Mouse (Mus musculus) kidney, embryonic 14.5 days (tissue): Measurements from ENCODE around the gene Tspan11. TPM values are rescaled to one million over a fixed set of nuclear protein-coding genes. Genes with fewer than 3 reads are reported as not detected.
A peak's percentile ranks its signal among the peaks of the same experiment; 100 is the strongest.

Source experiments
- ATAC-seq: fragments of 200-750 bp; cut with Nextera tagmentation; 2 replicates; pipeline ENCODE4 v1.8.0; 2017; ENCODE audit warnings: moderate number of reproducible peaks, mild to moderate bottlenecking, moderate TSS enrichment, moderate library complexity; ENCODE audit not compliant: low FRiP score, low TSS enrichment
- H3K27ac ChIP-seq: fragments of 300-500 bp; sonication (generic); 2 replicates; pipeline ENCODE4 v1.5.1; 2014; ENCODE audit warnings: low read depth, mild to moderate bottlenecking, low read length, moderate library complexity, mixed read lengths
- H3K27me3 ChIP-seq: fragments of 300-500 bp; sonication (generic); 2 replicates; pipeline ENCODE4 v1.6.1; 2014; ENCODE audit warnings: mild to moderate bottlenecking, low read length; ENCODE audit not compliant: control insufficient read depth, insufficient read depth
- H3K36me3 ChIP-seq: fragments of 300-500 bp; sonication (generic); 2 replicates; pipeline ENCODE4 v1.6.1; 2014; ENCODE audit warnings: low read length, mixed read lengths; ENCODE audit not compliant: control insufficient read depth, insufficient read depth
- H3K4me1 ChIP-seq: fragments of 300-500 bp; sonication (generic); 2 replicates; pipeline ENCODE4 v1.6.1; 2014; ENCODE audit warnings: low read length, mixed read lengths; ENCODE audit not compliant: control insufficient read depth, insufficient read depth
- H3K4me2 ChIP-seq: fragments of 300-500 bp; sonication (generic); replicated peaks from 2 replicates; pipeline ENCODE4 v1.6.1; 2014; ENCODE audit warnings: low read depth, mild to moderate bottlenecking, low read length
- H3K4me3 ChIP-seq: fragments of 300-500 bp; sonication (generic); 2 replicates; pipeline ENCODE4 v1.5.1; 2014; ENCODE audit warnings: mild to moderate bottlenecking, low read length
- H3K9ac ChIP-seq: fragments of 300-500 bp; sonication (generic); 2 replicates; pipeline ENCODE4 v1.6.1; 2014; ENCODE audit warnings: low read depth, mild to moderate bottlenecking, low read length, moderate library complexity
- H3K9me3 ChIP-seq: fragments of 300-500 bp; sonication (generic); 2 replicates; pipeline ENCODE4 v1.6.1; 2016; ENCODE audit warnings: low read length; ENCODE audit not compliant: control insufficient read depth
- WGBS: fragments of 180-500 bp; shearing (Covaris S2); extraction: QIAGEN DNeasy Blood & Tissue Kit; methylation state at CpG from one replicate; pipeline ENCODE4 v1.1.7; 2014; 5-methylcytosine and 5-hydroxymethylcytosine counted together
- polyA plus RNA-seq: library from polyadenylated mRNA; unstranded; fragments of >200 nt; fragmentation: Nextera tagmentation; extraction: Ambion mirVana; gene quantifications from 2 replicates; pipeline ENCODE4 v1.2.1, GENCODE M21; 2014

The Tspan11 gene
- polyA plus RNA-seq, 1 experiment from 2014 or later, result 5.0 TPM

GRCm38 (mm10) chr6:127912938-127913337 lies 25.5 kb downstream of the Tspan11 start:
- Histone ChIP-seq H3K9ac (no peak overlapping the region), H3K4me2 (no peak overlapping the region), H3K36me3 (no peaks in the 10 kb centered on the region), H3K27me3 (no peaks in the 10 kb centered on the region), H3K4me3 (no peak overlapping the region), H3K4me1 (0 out of 2 replicates have a peak, but pooled peaks cover 3% of the 10 kb centered on the region), H3K9me3 (no peaks in the 10 kb centered on the region; the same call in 1 of the 2 replicates), H3K27ac (no peak overlapping the region)
- 99% methylated on average over 3 of the region's 3 CpGs for WGBS
- no peak for ATAC-seq

DNA sequence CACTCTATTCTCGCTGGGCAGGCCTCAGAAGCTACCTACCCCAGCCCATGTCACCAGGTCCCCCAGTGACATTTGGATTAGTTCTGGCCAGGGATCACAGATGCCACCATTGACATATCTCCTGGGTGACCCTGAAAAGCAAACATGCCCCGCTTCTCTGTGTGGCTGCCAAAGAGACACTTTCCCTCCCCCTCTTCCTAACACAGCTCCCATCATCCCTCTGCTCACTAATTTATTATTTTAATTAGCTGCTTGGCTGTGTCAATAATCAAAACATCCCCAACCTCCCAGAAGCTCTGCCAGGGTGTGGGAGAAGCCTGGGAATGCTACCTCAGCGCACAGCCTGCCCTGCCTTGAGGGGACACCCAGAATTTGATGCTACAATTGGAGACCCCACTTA lies 29.6 kb downstream of the Tspan11 start:
- ATAC-seq, result no peak
- WGBS, result 40% methylated on average over 3 of the region's 3 CpGs
- H3K9ac ChIP-seq, result no peak overlapping the region

DNA sequence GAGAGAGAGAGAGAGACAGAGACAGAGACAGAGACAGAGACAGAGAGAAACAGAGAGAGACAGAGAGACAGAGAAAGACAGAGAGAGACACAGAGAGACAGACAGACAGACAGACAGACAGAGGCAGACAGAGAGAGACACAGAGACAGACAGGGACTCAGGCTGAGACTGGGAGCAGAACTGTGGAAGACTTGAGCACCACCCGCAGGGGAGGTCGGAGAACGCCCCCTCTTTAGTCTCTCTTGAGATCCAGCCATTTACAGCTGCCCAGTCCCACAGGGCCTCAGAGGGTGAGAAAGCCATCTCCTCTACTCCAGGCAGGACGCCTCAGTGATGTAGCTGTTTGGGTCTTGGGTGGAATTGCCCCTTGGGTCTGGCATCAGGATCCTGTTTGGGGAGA lies 30.3 kb downstream of the Tspan11 start:
- WGBS, result 72% methylated on average over 4 of the region's 4 CpGs
- ATAC-seq, result no peak
- H3K4me1 ChIP-seq, result 0 out of 2 replicates have a peak, but pooled peaks cover 3% of the 10 kb centered on the region

More for the DNA sequence above, 29.6 kb downstream of the Tspan11 start:
- Histone ChIP-seq H3K27ac (no peak overlapping the region), H3K27me3 (no peaks in the 10 kb centered on the region), H3K36me3 (no peaks in the 10 kb centered on the region), H3K4me2 (no peak overlapping the region), H3K9me3 (no peaks in the 10 kb centered on the region; the same call in 1 of the 2 replicates), H3K4me3 (no peak overlapping the region), H3K4me1 (0 out of 2 replicates have a peak, but pooled peaks cover 3% of the 10 kb centered on the region)

GRCm38 (mm10) chr6:127919491-127919890 lies 32.1 kb downstream of the Tspan11 start:
- Histone ChIP-seq H3K27ac (no peak overlapping the region), H3K4me2 (no peak overlapping the region), H3K4me1 (0 out of 2 replicates have a peak, but pooled peaks cover 3% of the 10 kb centered on the region), H3K4me3 (no peak overlapping the region), H3K9ac (no peak overlapping the region), H3K27me3 (no peaks in the 10 kb centered on the region), H3K9me3 (no peaks in the 10 kb centered on the region; the same call in 1 of the 2 replicates), H3K36me3 (no peaks in the 10 kb centered on the region)
- WGBS, result 78% methylated on average over 6 of the region's 6 CpGs
- ATAC-seq, result no peak

More for the DNA sequence above, 30.3 kb downstream of the Tspan11 start:
- Histone ChIP-seq H3K9me3 (no peaks in the 10 kb centered on the region; the same call in 1 of the 2 replicates), H3K36me3 (no peaks in the 10 kb centered on the region), H3K4me2 (no peak overlapping the region), H3K27me3 (no peaks in the 10 kb centered on the region), H3K9ac (no peak overlapping the region), H3K27ac (no peak overlapping the region), H3K4me3 (no peak overlapping the region)

- WGBS, result 10% methylated on average over 8 of the region's 8 CpGs
- no peaks in the 10 kb centered on the region for H3K27me3 ChIP-seq
- no peaks in the 10 kb centered on the region for H3K36me3 ChIP-seq
- 0 out of 2 replicates have a peak, but pooled peaks have one; percentile 41 for ATAC-seq
- H3K9ac ChIP-seq, result no peak overlapping the region
- 0 out of 2 replicates have a peak, but pooled peaks cover 3% of the 10 kb centered on the region for H3K4me1 ChIP-seq
- no peak overlapping the region for H3K4me2 ChIP-seq
- no peak overlapping the region for H3K4me3 ChIP-seq
- H3K9me3 ChIP-seq, result no peaks in the 10 kb centered on the region; the same call in 1 of the 2 replicates
- no peak overlapping the region for H3K27ac ChIP-seq
Measured at GRCm38 (mm10) chr6:127920652-127921051, 33.3 kb downstream of the Tspan11 start.

GRCm38 (mm10) chr6:127921996-127922395 lies 34.6 kb downstream of the Tspan11 start:
- H3K36me3 ChIP-seq, result no peaks in the 10 kb centered on the region
- no peak overlapping the region for H3K4me2 ChIP-seq
- no peaks in the 10 kb centered on the region for H3K9me3 ChIP-seq
- H3K27me3 ChIP-seq, result no peaks in the 10 kb centered on the region
- ATAC-seq, result no peak
- H3K4me3 ChIP-seq, result no peak overlapping the region
- WGBS, result 64% methylated on average over 9 of the region's 9 CpGs
- 0 out of 2 replicates have a peak, but pooled peaks cover 4% of the 10 kb centered on the region for H3K4me1 ChIP-seq
- H3K9ac ChIP-seq, result no peak overlapping the region
- H3K27ac ChIP-seq, result no peak overlapping the region

DNA sequence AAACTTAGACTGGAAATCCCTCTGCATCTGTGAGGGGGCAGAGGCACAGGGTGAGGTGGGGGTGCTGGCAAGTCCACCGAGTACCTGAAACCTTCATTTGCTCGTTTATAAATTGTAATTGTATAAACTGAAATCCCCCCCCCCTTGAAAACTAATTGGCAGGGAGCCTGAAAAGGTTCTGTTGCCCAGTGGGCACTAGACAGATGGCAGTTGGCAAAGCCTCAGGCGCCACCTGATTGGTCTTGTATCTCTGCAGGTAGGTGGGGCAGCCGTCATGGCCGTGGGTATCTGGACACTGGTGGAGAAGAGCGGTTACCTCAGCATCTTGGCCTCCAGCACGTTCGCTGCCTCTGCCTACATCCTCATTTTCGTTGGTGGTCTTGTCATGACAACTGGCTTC lies 35.9 kb downstream of the Tspan11 start:
- Histone ChIP-seq H3K9me3 (no peaks in the 10 kb centered on the region), H3K4me1 (peaks cover 15% of the 10 kb centered on the region), H3K4me2 (no peak overlapping the region), H3K36me3 (no peaks in the 10 kb centered on the region), H3K27ac (no peak overlapping the region), H3K9ac (no peak overlapping the region), H3K27me3 (no peaks in the 10 kb centered on the region), H3K4me3 (no peak overlapping the region)
- ATAC-seq, result no peak
- WGBS, result 90% methylated on average over 9 of the region's 9 CpGs

- Histone ChIP-seq H3K4me2 (no peak overlapping the region), H3K9ac (no peak overlapping the region), H3K27me3 (no peaks in the 10 kb centered on the region), H3K9me3 (no peaks in the 10 kb centered on the region), H3K4me3 (no peak overlapping the region), H3K36me3 (no peaks in the 10 kb centered on the region), H3K4me1 (peaks cover 15% of the 10 kb centered on the region), H3K27ac (no peak overlapping the region)
- 78% methylated on average over 6 of the region's 6 CpGs for WGBS
- ATAC-seq, result no peak
Measured at GRCm38 (mm10) chr6:127924750-127925149, 37.4 kb downstream of the Tspan11 start.

DNA sequence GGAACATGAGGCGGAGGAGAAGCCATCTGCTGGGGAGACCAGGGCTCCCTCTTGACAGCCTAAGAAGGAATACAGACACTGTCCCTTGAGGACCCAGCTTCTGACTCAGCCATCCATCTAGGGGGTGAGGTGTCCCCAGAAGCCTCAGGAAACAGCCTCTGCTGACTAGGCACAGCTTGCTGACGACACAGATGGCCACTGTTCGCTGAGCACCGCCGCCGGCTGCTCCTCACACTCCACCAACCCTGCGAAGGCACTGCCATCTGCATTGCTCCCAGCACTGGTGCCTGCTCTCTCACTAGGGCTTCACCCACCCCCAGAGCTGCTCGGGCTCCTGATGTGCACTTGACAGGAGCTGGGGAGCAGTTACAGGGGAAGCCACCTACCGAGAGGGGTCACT lies 38.5 kb downstream of the Tspan11 start:
- H3K4me2 ChIP-seq, result no peak overlapping the region
- H3K27ac ChIP-seq, result no peak overlapping the region
- H3K9me3 ChIP-seq, result no peaks in the 10 kb centered on the region
- no peak overlapping the region for H3K9ac ChIP-seq
- 51% methylated on average over 9 of the region's 9 CpGs for WGBS
- H3K4me1 ChIP-seq, result peaks cover 15% of the 10 kb centered on the region
- H3K4me3 ChIP-seq, result no peak overlapping the region
- no peaks in the 10 kb centered on the region for H3K27me3 ChIP-seq
- peak; percentile 36; the same call in 1 of the 2 replicates for ATAC-seq
- no peaks in the 10 kb centered on the region for H3K36me3 ChIP-seq
